Mouse (Mus musculus): ENCODE measurements around the gene Nt5c3b.

Gene Nt5c3b
- long read RNA-seq, experiment 1, transcript Nt5c3b-203 (8 exons, 1,348 nt), result minor isoform, 10 of 47 reads
- long read RNA-seq, experiment 1, transcript Nt5c3b-202 (8 exons, 1,344 nt), result minor isoform, 6 of 47 reads
- long read RNA-seq, experiment 1, transcript Nt5c3b-201 (9 exons, 1,399 nt), result major isoform, 27 of 47 reads
- long read RNA-seq, experiment 1, partial matches to known transcripts, result 3 of 47 reads
- long read RNA-seq, experiment 1, other reads (novel, unspliced or antisense), result 1 of 47 reads
- long read RNA-seq, experiment 2, transcript Nt5c3b-201 (9 exons, 1,399 nt), result major isoform, 51 of 73 reads
- long read RNA-seq, experiment 2, transcript Nt5c3b-203 (8 exons, 1,348 nt), result minor isoform, 11 of 73 reads
- long read RNA-seq, experiment 2, partial matches to known transcripts, result 0 of 73 reads
- long read RNA-seq, experiment 2, other reads (novel, unspliced or antisense), result 8 of 73 reads

DNA sequence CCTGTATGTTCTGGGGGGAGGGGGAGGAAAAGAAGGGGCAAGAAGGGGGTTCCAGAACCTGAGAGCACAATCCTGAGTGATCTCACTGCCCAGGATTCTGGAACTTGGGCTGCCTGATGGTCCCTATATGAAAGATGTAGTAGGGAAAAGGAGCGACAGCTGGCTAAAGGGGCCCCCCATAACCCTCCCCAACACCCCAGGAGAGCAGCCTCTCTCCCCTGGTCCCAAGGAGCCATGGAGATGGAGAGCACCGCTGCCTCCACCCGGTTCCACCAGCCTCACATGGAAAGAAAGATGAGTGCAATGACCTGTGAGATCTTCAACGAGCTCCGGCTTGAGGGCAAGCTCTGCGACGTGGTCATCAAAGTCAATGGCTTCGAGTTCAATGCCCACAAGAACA lies at the start of gene Nt5c3b, which contains the start of gene Klhl10:
TSS of gene Nt5c3b (minus strand) at position 12 of the 400 bp plus-strand sequence.
TSS of gene Klhl10 (plus strand) at position 121 of the 400 bp plus-strand sequence.
- intact Hi-C loops (cut with DNase I), result no loop called here

GRCm38 (mm10) chr11:100490951-100491350 lies 49.3 kb upstream of the Nt5c3b start:
- intact Hi-C loops (cut with DNase I), result no loop called here

GRCm38 (mm10) chr11:100485801-100486538 lies 44.4 kb upstream of the Nt5c3b start:
- intact Hi-C loops (cut with DNase I), result no loop called here

DNA sequence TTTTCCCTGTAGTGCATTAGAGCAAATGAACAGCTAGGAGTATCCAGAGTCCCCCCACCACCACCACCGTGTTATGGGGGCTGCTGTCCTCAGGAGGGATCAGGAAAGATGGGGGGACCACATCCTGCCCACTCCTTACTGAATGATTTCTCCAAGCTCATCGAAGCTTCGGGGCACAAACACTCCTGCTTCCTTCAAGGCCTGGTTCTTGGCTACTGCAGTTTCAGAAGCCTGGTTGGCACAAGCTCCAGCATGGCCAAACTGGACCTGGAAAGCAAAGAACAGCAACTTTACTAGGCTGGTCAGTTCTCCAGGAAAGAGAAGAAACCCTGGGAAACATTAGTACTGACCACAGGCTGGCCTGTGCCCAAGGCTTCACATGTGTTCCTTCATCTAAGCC lies 42.9 kb upstream of the Nt5c3b start:
- intact Hi-C loops (cut with DNase I), result no loop called here

DNA sequence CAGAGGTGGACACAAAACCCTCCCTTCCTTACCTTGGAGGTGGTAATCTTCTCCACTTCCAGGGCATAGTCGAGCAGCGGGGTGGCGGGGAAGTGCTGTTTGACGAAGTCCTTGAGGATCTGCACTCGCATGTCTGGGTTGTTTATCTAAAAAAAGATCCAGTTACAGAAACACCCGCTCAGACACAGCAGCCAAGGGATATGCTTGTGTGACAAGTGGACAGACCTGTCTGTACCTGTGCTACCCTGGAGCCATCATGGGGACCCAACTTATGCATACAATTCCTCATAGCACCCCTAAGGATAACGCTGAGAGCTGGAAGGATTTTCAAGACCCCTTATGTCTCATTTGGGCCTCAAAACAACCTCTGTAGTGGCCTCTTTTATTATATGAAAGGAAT lies 37.5 kb upstream of the Nt5c3b start:
- intact Hi-C loops (cut with DNase I), result loop anchor here (5.0 kb wide), 1 partner anchor 122 kb away; the partner anchor contains the start of gene Hap1

DNA sequence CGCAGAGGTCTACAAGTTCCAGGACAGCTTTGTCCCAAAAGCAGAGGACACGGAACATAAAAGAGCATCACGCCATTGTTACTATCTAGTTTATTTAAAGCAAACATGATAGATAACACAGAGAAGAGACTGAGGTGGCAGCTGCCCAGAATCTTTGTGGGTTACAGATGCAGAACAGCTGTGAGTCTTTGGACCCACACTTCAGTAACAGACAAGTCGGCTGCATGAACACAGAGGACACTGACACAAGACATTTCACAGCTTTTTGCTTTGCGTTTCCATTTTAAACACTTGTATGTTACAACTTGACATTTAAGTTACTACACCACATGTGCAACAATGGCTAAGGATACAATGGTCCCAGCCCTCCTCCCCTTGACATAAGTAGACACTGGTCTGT lies 34.7 kb upstream of the Nt5c3b start:
- intact Hi-C loops (cut with DNase I), result loop anchor here (5.0 kb wide), 1 partner anchor 119 kb away; the partner anchor contains the start of gene Hap1

- intact Hi-C loops (cut with DNase I), result loop anchor here (5.0 kb wide), 1 partner anchor 46 kb away; no protein-coding TSS in a partner anchor
These were observed 31.3 kb upstream of the Nt5c3b start for GRCm38 (mm10) chr11:100472935-100473295.

DNA sequence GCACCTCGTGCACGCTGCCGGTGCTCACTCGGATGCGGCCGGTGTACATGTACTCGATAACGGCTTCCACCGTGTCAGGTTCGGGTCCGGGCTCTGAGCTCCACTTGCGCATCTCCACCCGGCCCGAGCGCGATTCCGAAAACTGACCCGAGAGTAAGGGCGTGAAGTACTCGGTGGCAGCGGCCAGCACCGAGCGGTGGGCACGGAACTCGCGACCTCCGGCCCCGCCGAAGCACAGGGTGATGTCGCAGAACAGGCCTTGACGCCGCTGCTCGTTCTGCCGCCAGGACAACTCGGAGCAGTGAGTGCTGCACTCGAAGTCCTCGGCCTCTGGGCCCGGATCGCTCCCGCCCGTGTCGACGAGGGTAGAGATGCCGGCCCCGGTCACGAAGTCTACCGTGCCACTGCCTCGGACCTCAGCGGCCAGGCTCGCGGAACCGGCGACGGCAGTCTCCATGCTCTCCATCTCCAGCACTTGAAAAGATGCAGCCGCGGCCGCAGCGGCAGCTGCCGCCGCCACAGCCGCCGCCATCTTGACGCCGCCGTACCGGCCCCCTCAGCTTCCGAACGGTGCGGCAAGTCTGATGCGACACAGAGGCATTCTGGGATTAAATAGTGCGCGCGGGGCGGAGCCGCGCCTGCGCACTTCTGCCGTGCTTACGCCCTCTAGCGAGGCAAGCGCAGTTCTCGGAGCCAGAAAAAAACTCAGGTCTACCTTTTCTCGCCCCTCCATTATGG lies 30.8 kb upstream of the Nt5c3b start, which contains the start of gene Klhl11:
TSS of gene Klhl11 (minus strand) at position 545 of the 738 bp plus-strand sequence.
- intact Hi-C loops (cut with DNase I), result loop anchor here (5.0 kb wide), 1 partner anchor 45 kb away; no protein-coding TSS in a partner anchor

DNA sequence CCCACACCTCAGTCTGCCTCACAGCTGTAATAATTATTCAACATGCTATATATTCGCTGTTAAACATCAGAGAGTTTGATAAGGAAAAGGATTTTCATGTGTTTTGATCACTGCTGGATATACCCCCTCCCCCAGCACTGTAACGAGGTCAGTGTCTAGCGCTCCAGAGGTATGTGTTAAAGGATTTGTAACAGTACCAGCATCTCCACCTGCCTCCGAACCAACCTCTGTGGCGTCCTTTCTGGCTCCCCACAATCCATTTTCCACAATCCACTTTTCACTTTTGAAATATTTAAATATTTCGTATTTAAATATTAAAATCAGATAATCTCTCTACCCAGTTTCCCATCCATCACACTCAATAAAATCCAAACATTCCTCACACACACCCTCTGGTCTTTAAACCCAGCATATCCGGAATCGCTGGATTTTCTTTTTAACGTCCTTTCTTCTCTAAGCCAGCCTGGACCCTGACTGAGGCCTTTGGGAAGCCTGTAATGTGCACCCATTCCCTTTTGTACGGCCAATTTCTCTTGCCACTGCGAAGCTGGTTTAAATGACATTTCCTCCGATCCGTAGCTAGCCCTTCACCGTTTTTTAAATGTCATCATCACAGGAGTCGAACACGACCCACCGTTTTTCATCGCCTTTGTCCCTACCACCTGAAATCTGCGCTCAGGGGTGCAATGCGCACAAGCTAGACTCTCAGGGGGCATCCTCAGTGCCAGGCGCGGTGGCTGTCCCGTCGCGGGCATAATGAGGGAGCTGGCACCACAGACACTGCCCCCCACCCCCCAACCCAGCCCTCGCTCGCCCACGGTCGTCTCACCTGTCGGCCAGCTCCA lies 30.0 kb upstream of the Nt5c3b start:
- intact Hi-C loops (cut with DNase I), result loop anchor here (5.0 kb wide), 1 partner anchor 44 kb away; no protein-coding TSS in a partner anchor

- intact Hi-C loops (cut with DNase I), result no loop called here
These were observed 24.2 kb upstream of the Nt5c3b start for GRCm38 (mm10) chr11:100465833-100466232.

DNA sequence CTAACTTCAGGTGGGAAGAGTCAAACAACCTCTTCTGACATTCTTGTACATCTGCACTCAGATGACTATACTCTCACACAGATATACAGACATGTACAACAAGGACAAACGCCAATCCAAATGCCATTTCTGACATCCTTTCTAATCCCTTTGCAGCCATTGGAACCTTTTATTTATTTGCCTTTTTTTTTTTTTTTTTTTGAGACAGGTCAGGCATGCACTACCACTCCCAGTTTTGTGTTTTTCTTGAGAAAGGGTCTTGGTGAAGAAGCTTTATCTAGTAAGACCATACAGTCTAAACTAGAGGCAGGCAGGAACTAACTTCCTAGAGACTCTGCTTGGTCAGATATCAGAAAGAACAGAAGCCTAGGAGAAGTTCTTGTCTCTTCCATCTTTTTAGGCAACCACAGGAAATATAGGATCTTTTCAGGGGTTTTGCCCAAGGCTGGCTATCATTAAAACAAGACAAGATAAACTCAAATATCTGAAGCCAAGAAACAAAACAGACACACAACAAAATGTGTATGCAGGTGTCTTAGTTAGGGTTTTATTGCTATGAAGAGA lies 23.7 kb upstream of the Nt5c3b start:
- intact Hi-C loops (cut with DNase I), result no loop called here

DNA sequence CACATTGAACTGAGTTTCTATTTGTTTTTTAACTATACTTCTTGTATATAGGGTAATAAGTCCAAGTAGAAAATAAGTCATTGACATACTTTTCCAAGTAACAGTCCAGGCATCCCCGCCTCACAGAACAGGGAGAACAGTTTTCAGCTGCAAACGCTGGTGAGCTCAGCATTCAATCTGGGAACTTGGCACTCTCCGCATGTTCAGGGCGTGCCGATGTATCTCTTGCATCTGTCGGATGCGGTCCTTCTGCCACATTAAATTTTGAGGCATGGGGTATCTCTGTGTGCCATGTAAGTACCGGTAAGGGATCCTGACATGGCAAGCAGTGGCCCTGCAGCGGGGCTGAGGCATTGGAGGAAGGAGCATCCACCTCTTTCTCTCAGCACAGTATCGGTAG lies 21.1 kb upstream of the Nt5c3b start:
- intact Hi-C loops (cut with DNase I), result no loop called here

DNA sequence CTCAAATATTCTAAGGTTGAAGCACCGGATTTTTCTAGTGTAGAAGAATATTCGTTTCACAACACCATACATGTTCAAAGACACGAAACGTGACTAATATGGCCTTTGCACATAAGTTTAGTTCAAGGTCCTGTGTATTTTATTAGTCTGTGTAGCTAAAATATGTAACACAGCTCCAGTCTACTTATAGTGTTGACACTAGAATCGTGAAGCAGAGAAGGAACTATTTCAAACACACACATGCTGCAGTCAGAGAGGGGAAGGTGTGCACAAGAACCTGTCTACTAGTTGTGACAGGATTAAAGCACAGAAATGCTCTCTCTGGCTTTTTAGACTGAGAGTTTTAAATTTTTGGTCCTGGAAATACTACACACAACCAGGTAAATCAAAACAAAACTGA lies 16.1 kb upstream of the Nt5c3b start:
- intact Hi-C loops (cut with DNase I), result no loop called here

DNA sequence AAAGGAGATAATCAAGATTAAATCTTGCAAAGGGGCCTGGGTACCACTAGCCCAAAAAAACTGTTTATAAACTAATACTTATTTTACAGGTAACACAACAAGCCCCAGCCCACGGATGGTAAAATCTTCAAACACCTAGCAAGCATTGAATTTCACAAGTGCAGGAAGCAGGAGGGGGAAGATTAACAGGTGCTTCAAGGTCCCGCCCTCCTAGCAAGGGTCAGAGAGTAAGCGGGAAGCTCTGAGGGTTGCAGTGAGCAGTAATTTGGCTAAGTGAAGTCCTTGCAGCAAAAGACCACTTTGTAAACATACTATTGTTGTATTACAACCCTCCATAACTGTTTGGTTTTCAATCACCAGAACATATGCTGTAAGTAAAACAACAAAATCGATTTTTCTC lies 15.6 kb upstream of the Nt5c3b start:
- intact Hi-C loops (cut with DNase I), result no loop called here

DNA sequence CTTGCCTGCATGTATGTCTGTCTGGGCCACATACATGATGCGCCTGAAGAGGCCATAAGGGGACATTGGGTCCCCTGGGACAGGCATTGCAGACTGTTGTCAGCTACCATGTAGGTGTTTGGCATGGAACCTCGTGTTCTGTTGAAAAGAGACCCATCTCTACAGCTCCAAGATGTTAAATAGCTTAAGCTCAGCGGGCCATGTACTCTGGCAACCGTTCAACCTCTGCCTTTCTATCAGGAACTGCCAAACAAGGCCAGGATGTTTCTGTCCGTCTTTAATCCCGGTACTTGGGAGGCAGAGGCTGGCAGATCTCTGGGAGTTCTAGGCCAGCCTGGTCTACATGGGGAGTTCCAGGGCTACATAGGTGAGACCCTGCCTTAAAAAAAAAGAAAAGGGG lies 1.0 kb upstream of the Nt5c3b start:
- intact Hi-C loops (cut with DNase I), result no loop called here

- intact Hi-C loops (cut with DNase I), result no loop called here
These were observed 701 bp downstream of the Nt5c3b start for GRCm38 (mm10) chr11:100440691-100441522.

DNA sequence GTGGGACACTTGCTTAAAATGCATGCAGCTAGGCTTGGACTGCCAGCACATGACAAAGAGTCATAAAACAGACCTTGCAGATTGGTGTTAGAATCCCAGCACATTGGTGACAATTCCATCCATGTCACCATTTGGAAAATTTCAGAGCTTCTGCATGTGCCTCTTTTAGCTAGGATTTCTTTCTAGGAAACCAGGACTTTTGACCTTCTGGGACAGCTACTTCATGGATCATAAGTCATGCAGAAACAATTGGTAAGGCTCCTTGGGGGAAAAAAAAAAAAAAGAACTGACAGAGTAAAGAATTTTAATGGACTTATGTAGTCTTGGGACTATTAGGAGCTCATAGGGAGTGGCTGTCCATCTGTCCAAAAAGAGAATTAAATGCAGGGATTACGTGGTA lies 3.7 kb downstream of the Nt5c3b start:
- intact Hi-C loops (cut with DNase I), result no loop called here

GRCm38 (mm10) chr11:100435678-100436246 lies 5.8 kb downstream of the Nt5c3b start:
- intact Hi-C loops (cut with DNase I), result no loop called here

GRCm38 (mm10) chr11:100432002-100432401 lies 9.6 kb downstream of the Nt5c3b start:
- intact Hi-C loops (cut with DNase I), result no loop called here
